Mouse (Mus musculus): ENCODE measurements at regions not wholly inside any gene's neighbourhood (a gene's known extent, or its start where the extent isn't known, plus 50 kb on each side); places are given as distances from the start of the nearest gene placed in this dataset.

GRCm38 (mm10) chr1:19528871-19529270 lies 320.2 kb downstream of the Tfap2b start:
- DNase-seq (ENCODE audit: low read depth) = no peak
- no peak for TF ChIP-seq POLR2A (IDR thresholded peaks at IDR 0.05; ENCODE audit: borderline replicate concordance, extremely low read depth, insufficient read depth, insufficient read length, poor library complexity, severe bottlenecking)
- no peak for TF ChIP-seq CTCF (IDR thresholded peaks at IDR 0.05; ENCODE audit: borderline replicate concordance, extremely low read depth, insufficient read depth, insufficient read length)

- no peak for DNase-seq (ENCODE audit: low read depth)
- TF ChIP-seq CTCF (IDR thresholded peaks at IDR 0.05; ENCODE audit: borderline replicate concordance, extremely low read depth, insufficient read depth, insufficient read length) = no peak
- TF ChIP-seq POLR2A (IDR thresholded peaks at IDR 0.05; ENCODE audit: borderline replicate concordance, extremely low read depth, insufficient read depth, insufficient read length, poor library complexity, severe bottlenecking) = no peak
Measured at GRCm38 (mm10) chr1:19531406-19531805, 322.7 kb downstream of the Tfap2b start.

GRCm38 (mm10) chr1:19534990-19535389 lies 326.3 kb downstream of the Tfap2b start:
- TF ChIP-seq POLR2A (IDR thresholded peaks at IDR 0.05; ENCODE audit: borderline replicate concordance, extremely low read depth, insufficient read depth, insufficient read length, poor library complexity, severe bottlenecking) (no peak), CTCF (IDR thresholded peaks at IDR 0.05; ENCODE audit: borderline replicate concordance, extremely low read depth, insufficient read depth, insufficient read length) (no peak)

GRCm38 (mm10) chr1:19543011-19543410 lies 334.3 kb downstream of the Tfap2b start:
- DNase-seq (ENCODE audit: low read depth) = no peak
- TF ChIP-seq POLR2A (IDR thresholded peaks at IDR 0.05; ENCODE audit: borderline replicate concordance, extremely low read depth, insufficient read depth, insufficient read length, poor library complexity, severe bottlenecking) (no peak), CTCF (IDR thresholded peaks at IDR 0.05; ENCODE audit: borderline replicate concordance, extremely low read depth, insufficient read depth, insufficient read length) (no peak)

More at GRCm38 (mm10) chr1:19534990-19535389, 326.3 kb downstream of the Tfap2b start:
- no peak for DNase-seq (ENCODE audit: low read depth)

- DNase-seq (ENCODE audit: low read depth) = peak; percentile 28
- TF ChIP-seq POLR2A (IDR thresholded peaks at IDR 0.05; ENCODE audit: borderline replicate concordance, extremely low read depth, insufficient read depth, insufficient read length, poor library complexity, severe bottlenecking) = no peak
- no peak for TF ChIP-seq CTCF (IDR thresholded peaks at IDR 0.05; ENCODE audit: borderline replicate concordance, extremely low read depth, insufficient read depth, insufficient read length)
Measured at GRCm38 (mm10) chr1:19565755-19566154, 357.0 kb downstream of the Tfap2b start.

- peak; percentile 69 for DNase-seq (ENCODE audit: low read depth)
- TF ChIP-seq CTCF (IDR thresholded peaks at IDR 0.05; ENCODE audit: borderline replicate concordance, extremely low read depth, insufficient read depth, insufficient read length) (no peak), POLR2A (IDR thresholded peaks at IDR 0.05; ENCODE audit: borderline replicate concordance, extremely low read depth, insufficient read depth, insufficient read length, poor library complexity, severe bottlenecking) (no peak)
Measured at GRCm38 (mm10) chr1:19583071-19584034, 374.6 kb downstream of the Tfap2b start.

GRCm38 (mm10) chr1:19605506-19605905 lies 396.8 kb downstream of the Tfap2b start:
- no peak for DNase-seq (ENCODE audit: low read depth)
- no peak for TF ChIP-seq CTCF (IDR thresholded peaks at IDR 0.05; ENCODE audit: borderline replicate concordance, extremely low read depth, insufficient read depth, insufficient read length)
- no peak for TF ChIP-seq POLR2A (IDR thresholded peaks at IDR 0.05; ENCODE audit: borderline replicate concordance, extremely low read depth, insufficient read depth, insufficient read length, poor library complexity, severe bottlenecking)

GRCm38 (mm10) chr1:19615688-19616087 lies 407.0 kb downstream of the Tfap2b start:
- peak; percentile 31 for DNase-seq (ENCODE audit: low read depth)
- TF ChIP-seq CTCF (IDR thresholded peaks at IDR 0.05; ENCODE audit: borderline replicate concordance, extremely low read depth, insufficient read depth, insufficient read length) (no peak), POLR2A (IDR thresholded peaks at IDR 0.05; ENCODE audit: borderline replicate concordance, extremely low read depth, insufficient read depth, insufficient read length, poor library complexity, severe bottlenecking) (no peak)

- TF ChIP-seq POLR2A (IDR thresholded peaks at IDR 0.05; ENCODE audit: borderline replicate concordance, extremely low read depth, insufficient read depth, insufficient read length, poor library complexity, severe bottlenecking) (no peak), CTCF (IDR thresholded peaks at IDR 0.05; ENCODE audit: borderline replicate concordance, extremely low read depth, insufficient read depth, insufficient read length) (no peak)
- DNase-seq (ENCODE audit: low read depth) = peak; percentile 33
Measured at GRCm38 (mm10) chr1:19639136-19639535, 430.4 kb downstream of the Tfap2b start.

GRCm38 (mm10) chr1:19647713-19648589 lies 439.2 kb downstream of the Tfap2b start:
- DNase-seq (ENCODE audit: low read depth) = no peak
- TF ChIP-seq POLR2A (IDR thresholded peaks at IDR 0.05; ENCODE audit: borderline replicate concordance, extremely low read depth, insufficient read depth, insufficient read length, poor library complexity, severe bottlenecking) (no peak), CTCF (IDR thresholded peaks at IDR 0.05; ENCODE audit: borderline replicate concordance, extremely low read depth, insufficient read depth, insufficient read length) (no peak)

- DNase-seq (ENCODE audit: low read depth) = no peak
- TF ChIP-seq POLR2A (IDR thresholded peaks at IDR 0.05; ENCODE audit: borderline replicate concordance, extremely low read depth, insufficient read depth, insufficient read length, poor library complexity, severe bottlenecking) = no peak
- TF ChIP-seq CTCF (IDR thresholded peaks at IDR 0.05; ENCODE audit: borderline replicate concordance, extremely low read depth, insufficient read depth, insufficient read length) = no peak
Measured at GRCm38 (mm10) chr1:19662142-19662541, 453.4 kb downstream of the Tfap2b start.

Data from brain, embryonic 14.5 days (tissue).